Mouse (Mus musculus) Patski (cell line): ENCODE data around the gene Dusp16. TPM values are rescaled to one million over a fixed set of nuclear protein-coding genes. Genes with fewer than 3 reads are reported as not detected.

ENCODE experiments used
- ATAC-seq: fragments of 100-300 bp; one replicate; pipeline ENCODE4 v1.8.0; 2021
- CTCF ChIA-PET: fragments of 350-600 bp; sonication (Branson Sonifier 250); formaldehyde crosslinking; loops from one replicate; lab custom pipeline; 2022; ENCODE audit warnings: inconsistent platforms; lab: Charles Lee
- POLR2A ChIA-PET: fragments of 350-600 bp; sonication (Branson Sonifier 250); formaldehyde crosslinking; loops from one replicate; lab custom pipeline; 2022; ENCODE audit warnings: antibody characterized with exemption, inconsistent platforms; lab: Charles Lee
- DNase-seq: peaks from one replicate; pipeline ENCODE4 v3.0.0-alpha.2; 2011; ENCODE audit warnings: low read depth, low spot score
- H3K27me3 ChIP-seq: fragments of 371-371 bp; one replicate; pipeline ENCODE4 v1.5.1; 2021
- CTCF ChIP-seq: fragments of 100-300 bp; IDR thresholded peaks from one replicate; pipeline ENCODE4 v1.5.1; 2021
- in situ Hi-C: fragments of 300-500 bp; cut with MboI; formaldehyde crosslinking; loops from 3 replicates; pipeline ENCODE4 v1.11.1; 2018; ENCODE audit warnings: low pct_unique_long_range_greater_than_20kb, mixed read lengths
- polyA plus RNA-seq: library from polyadenylated mRNA; unstranded; gene quantifications from one replicate; pipeline ENCODE4 v1.2.3, GENCODE M21; 2021

The Dusp16 gene
- polyA plus RNA-seq, 1 experiment from 2014 or later = 43.7 TPM

DNA sequence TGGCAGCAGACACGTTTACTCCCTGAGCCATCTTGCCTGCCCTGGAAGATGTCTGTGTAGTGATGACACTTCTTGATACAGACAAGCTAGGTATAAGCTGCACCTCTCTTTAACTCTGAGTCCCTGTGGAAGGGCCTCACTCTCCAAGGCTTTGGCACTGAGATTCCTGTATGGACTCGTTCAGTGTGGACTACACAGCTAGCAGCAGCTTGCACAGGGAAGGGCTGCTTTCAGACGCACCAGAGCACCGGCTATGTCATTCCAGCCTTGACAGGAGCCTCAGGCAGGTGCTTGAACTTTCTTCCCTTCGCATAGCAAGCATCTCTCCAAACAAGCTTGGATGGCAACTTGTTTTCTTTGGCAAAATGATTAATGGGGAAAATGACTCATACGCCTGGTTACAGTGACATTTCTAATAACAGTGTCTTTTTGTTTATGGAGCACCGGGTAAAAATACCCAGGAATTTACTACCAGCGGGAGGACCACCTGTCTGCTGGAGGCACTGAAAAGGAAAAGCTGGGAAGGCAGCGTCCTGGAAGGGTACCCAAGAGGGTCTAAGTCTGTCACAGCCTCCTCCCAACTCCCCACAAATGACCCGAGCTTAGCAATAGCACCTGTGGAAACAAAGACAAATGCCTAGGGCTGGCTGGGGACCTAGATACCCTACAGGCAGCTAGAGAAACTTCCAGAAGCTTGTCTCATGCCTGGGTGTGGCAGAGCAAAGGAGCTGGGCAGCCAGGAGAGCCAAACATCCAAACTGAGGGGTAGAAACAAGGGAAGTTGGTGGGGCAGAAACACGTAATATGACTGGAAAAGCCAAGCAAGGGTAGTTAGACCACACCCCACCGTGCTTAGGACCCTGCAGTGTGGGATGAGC is 24.9 kb upstream of the Dusp16 start:
- TF ChIP-seq CTCF = no peak
- DNase-seq = peak; percentile 49
- peak; percentile 36 for ATAC-seq
- ChIA-PET POLR2A (no interaction called here), CTCF (interaction anchor here (0.7 to 1.8 kb wide), 4 partner anchors 9 to 158 kb away, joined by 3 to 5 read pairs (median 4); no protein-coding TSS in a partner anchor)
- no peaks in the 10 kb centered on the region for H3K27me3 ChIP-seq
- in situ Hi-C loops = no loop called here

DNA sequence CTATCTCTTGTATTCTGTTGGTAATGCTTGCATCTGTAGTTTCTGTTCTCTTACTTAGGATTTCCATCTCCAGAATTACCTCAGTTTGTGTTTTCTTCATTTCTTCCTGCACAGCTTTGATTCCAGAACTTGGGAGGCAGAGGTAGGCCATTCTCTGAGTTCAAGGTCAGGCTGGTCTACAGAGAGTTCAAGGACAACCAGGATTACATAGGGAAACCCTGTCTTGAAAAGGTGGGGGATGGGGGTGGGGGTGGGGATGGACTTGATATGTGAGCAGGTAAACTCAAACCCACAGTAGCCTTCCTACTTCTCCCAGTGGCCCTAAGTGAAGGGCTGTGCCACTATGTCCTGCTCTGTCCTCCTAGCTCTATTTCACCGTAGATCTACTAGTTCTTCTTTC is 20.6 kb upstream of the Dusp16 start:
- POLR2A ChIA-PET = interaction anchor here (0.6 kb wide), 1 partner anchor 113 kb away, joined by 3 read pairs; no protein-coding TSS in a partner anchor
- in situ Hi-C loops = no loop called here
- ATAC-seq = no peak
- CTCF ChIA-PET = interaction anchor here (0.7 to 1.5 kb wide), 3 partner anchors 12 to 19 kb away, joined by 3 to 5 read pairs (median 3); no protein-coding TSS in a partner anchor
- TF ChIP-seq CTCF = no peak
- no peaks in the 10 kb centered on the region for H3K27me3 ChIP-seq
- DNase-seq = no peak

DNA sequence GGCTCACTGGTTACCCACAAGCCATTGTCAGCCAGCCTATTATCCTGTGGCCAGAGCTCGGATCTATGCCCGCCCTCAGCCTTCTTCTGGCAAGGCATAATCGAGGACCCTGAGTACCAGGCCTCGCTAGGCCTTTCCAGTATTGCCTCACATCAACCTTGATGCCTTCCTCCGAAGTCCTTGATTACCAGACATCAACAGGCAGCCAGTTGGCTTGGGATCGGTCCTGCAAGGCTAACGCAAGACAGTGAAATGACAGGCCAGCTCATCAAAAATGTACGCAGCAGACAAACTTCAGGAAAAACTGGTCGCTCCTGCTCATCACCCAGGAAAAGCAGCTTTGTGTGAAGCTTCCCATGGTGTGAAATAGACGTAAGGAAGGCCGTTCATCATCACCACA is 15.4 kb upstream of the Dusp16 start:
- ChIA-PET POLR2A (no interaction called here), CTCF (interaction anchor here (1.2 kb wide), 2 partner anchors 10 to 148 kb away, joined by 5 read pairs; no protein-coding TSS in a partner anchor)
- in situ Hi-C loops = no loop called here
- TF ChIP-seq CTCF = no peak
- DNase-seq = no peak
- ATAC-seq = no peak
- no peaks in the 10 kb centered on the region for H3K27me3 ChIP-seq

DNA sequence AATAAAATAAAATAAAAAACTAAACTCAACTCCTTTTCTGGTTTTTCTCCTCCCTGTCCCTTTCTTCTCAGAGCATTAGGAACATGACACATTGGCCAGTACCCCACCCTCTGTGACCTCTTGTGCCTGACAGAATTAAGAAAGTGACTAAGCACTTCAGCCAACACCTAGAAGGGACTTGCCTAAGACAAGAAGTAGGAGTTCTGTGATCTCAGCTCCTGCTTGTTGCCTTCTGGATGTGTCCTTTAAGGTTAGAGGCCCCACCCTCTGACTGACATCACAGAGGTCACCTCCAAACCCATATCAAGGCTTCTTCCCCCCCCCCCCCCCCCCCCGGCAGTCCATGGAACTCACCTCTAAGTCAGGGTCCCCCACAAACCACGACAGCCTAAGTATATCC is 14.7 kb upstream of the Dusp16 start:
- no peaks in the 10 kb centered on the region for H3K27me3 ChIP-seq
- TF ChIP-seq CTCF = no peak
- in situ Hi-C loops = no loop called here
- ChIA-PET CTCF (interaction anchor here (0.6 kb wide), 1 partner anchor 2000 kb away, joined by 3 read pairs; no protein-coding TSS in a partner anchor), POLR2A (no interaction called here)
- ATAC-seq (no peak), DNase-seq (no peak)

DNA sequence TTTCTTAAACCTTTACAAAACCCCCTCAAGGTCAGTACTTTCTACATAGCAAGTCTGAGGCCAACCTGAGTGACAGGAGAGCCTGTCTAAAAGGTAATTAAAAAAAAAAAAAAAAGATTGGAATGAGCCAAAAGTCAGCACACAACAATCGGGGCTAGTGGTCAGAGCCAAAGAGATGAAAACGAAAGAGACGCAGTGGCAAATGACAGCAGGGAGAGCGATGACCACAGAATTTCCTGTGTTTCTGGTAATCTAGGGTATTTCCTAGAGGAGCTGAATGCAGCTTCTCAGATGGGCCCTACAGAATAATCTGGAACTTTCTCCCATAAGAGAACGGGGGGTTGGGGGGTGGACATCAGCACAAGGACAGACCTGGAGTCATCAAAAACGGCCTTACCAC is 13.7 kb upstream of the Dusp16 start:
- H3K27me3 ChIP-seq = no peaks in the 10 kb centered on the region
- no peak for DNase-seq

DNA sequence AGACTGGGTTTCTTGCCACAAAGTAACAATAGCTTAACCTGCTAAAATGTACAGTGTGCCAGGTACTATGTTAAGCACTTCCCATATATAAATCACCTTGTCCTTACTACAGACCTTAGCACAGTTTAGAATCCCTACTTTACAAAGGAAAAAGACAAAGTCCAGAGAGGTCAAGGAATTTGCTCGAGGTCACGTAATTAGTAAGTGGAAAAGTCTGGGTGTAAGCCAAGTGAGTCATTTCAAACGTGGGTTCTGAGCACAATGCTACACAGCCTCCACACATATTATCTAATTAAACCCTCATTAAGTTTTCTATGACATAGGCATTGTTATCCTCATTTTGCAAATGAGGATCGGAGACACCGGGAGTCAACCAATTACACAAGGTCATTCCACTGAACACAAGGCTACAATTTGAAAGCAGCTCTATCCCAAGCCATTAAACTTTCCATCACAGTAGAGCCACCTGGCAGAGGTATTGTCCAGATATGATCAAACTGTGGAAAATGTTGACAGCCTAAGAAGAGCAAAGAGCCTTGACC is 12.4 kb upstream of the Dusp16 start:
- ChIA-PET CTCF (interaction anchor here (3.5 kb wide), 1 partner anchor 10 kb away, joined by 16 read pairs; no protein-coding TSS in a partner anchor), POLR2A (interaction anchor here (0.7 kb wide), 1 partner anchor 83 kb away, joined by 4 read pairs; no protein-coding TSS in a partner anchor)
- in situ Hi-C loops = no loop called here
- no peak for ATAC-seq
- no peak for DNase-seq
- H3K27me3 ChIP-seq = no peaks in the 10 kb centered on the region
- TF ChIP-seq CTCF = no peak

More for the DNA sequence above, 13.7 kb upstream of the Dusp16 start:
- in situ Hi-C loops = no loop called here
- no peak for TF ChIP-seq CTCF
- ATAC-seq = no peak
- POLR2A ChIA-PET = no interaction called here
- CTCF ChIA-PET = interaction anchor here (3.5 kb wide), 1 partner anchor 11 kb away, joined by 16 read pairs; no protein-coding TSS in a partner anchor

DNA sequence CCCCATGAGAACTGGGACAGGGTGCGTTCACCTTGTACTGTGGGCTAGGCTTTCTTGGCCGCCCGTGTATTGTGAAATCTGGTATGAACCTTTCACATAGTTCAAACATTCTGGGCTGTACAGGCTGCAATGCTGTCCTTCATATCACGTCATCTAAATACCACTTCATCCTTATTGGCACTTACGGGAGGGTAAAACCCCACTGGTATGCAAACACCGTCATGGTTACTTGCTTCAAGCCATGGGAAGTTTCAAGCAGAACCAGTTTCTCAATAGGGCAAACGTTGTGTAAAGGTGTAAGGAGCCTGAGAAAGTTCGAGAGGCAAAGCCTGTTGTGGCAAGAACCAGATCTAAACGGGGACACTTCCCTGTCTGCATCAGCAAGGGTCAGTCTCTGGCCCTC is 10.2 kb upstream of the Dusp16 start:
- TF ChIP-seq CTCF = no peak
- no peaks in the 10 kb centered on the region for H3K27me3 ChIP-seq
- ChIA-PET POLR2A (interaction anchor here (1.3 kb wide), 1 partner anchor 9 kb away, joined by 3 read pairs; no protein-coding TSS in a partner anchor), CTCF (interaction anchor here (1.0 to 3.5 kb wide), 2 partner anchors 8 to 14 kb away, joined by 5 to 16 read pairs; no protein-coding TSS in a partner anchor)
- ATAC-seq = peak; percentile 96
- DNase-seq = no peak
- in situ Hi-C loops = no loop called here

DNA sequence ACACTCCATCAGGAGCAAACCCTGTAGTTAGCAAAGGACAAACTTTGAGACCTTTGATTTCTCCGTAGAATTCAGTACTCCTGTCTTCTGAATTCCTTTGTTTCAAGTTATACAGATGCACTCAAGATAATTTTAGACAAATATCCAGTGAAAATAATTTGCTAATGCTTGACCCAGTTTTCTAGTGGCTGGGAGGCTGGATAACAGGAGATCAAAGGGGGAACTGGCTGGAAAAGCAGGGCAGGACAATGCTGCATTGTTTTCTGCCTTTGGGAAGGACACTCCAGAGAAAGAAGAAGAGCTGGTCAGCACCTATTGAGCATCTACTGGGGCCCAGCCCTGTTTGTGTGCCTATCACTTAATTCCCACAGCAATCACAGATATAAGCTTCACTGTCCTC is 9.1 kb upstream of the Dusp16 start:
- in situ Hi-C loops = no loop called here

DNA sequence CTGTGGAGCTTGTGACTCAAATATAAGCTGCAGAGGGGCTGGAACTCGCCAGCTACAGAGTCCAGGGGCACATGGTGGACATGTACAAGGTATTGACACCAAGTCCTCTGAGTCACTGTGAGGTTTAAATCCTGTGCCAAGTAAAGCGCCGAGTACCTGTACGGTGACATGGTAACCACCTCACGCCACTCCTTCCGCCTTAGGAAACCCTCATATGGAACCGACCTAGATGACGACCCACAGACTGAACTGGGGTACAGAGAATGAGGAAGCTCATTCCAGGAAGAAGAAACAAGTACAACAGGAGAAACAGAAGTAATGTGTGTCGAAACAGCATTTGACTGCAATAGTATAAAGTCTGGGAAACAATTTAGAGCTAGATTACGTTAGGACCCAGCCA is 3.9 kb upstream of the Dusp16 start:
- CTCF ChIA-PET = interaction anchor here (1.0 to 3.9 kb wide), 2 partner anchors 8 to 125 kb away, joined by 4 to 16 read pairs; no protein-coding TSS in a partner anchor
- DNase-seq (no peak), ATAC-seq (no peak)
- no peak for TF ChIP-seq CTCF
- POLR2A ChIA-PET = no interaction called here
- no peaks in the 10 kb centered on the region for H3K27me3 ChIP-seq
- in situ Hi-C loops = no loop called here

More for the DNA sequence above, 9.1 kb upstream of the Dusp16 start:
- no peaks in the 10 kb centered on the region for H3K27me3 ChIP-seq
- ChIA-PET CTCF (no interaction called here), POLR2A (interaction anchor here (1.3 kb wide), 1 partner anchor 7 kb away, joined by 3 read pairs; no protein-coding TSS in a partner anchor)
- TF ChIP-seq CTCF = no peak
- ATAC-seq (no peak), DNase-seq (no peak)

DNA sequence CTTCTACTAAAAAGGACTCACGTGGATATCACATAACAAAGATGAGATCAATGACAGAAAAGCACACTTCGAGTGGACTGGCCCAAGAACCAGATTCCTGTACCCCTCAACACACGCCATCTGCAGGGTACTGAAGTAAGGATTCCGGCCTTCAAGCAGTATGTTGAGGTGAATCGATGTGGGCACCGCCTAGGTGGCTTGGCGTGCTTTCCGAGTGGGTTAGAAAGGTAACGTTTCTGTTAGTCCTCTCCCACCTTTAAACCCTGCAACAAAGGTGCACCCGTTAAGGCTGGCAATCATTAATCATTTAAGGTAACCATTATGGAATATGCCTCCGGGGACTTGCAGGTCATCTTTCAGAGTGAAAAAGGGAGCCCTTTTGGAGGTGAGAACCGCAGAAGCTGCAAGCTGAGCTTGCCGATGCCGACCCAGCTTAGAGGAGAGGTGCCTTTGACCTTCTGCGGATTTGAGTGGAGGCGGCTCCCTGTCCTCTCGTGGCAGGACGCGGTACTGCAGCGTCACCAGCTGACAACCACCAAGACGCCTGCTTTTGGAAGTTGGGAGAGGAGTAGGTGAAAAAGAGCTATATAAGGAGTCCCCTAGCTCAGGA is 1.6 kb upstream of the Dusp16 start:
- DNase-seq (no peak), ATAC-seq (no peak)
- TF ChIP-seq CTCF = peak; percentile 68
- in situ Hi-C loops = loop anchor here (5.0 kb wide), 1 partner anchor 33 kb away; no protein-coding TSS in a partner anchor
- ChIA-PET CTCF (interaction anchor here (0.8 to 3.9 kb wide), 14 partner anchors 10 to 136 kb away, joined by 3 to 16 read pairs (median 4); partner anchors contain the start of gene Crebl2), POLR2A (interaction anchor here (0.6 to 1.2 kb wide), 2 partner anchors 8 to 49 kb away, joined by 3 read pairs; no protein-coding TSS in a partner anchor)
- H3K27me3 ChIP-seq = no peaks in the 10 kb centered on the region
